Mouse (Mus musculus) adrenal gland, adult 18-20 months (tissue): ENCODE measurements around the gene Als2. TPM values are rescaled to one million over a fixed set of nuclear protein-coding genes. Genes with fewer than 3 reads are reported as not detected.

ENCODE experiments used
- DNase-seq, 2 experiments: peaks; one replicate each; pipeline ENCODE4 v3.0.0; 2021 to 2022; ENCODE audit warnings: low spot score in 2 of 2
- long read RNA-seq, 2 experiments: library from polyadenylated mRNA; stranded (forward); transcript quantifications; one replicate each; pipeline ENCODE4 v2.0.0; 2021
- total RNA-seq, 2 experiments: library from RNA; stranded (reverse); gene quantifications; 1 replicate in 1 of 2; 2 replicates in 1 of 2; pipeline ENCODE4 v1.2.3; 2021

Gene Als2
- 10 to 100 TPM in 1 of 2 experiments, 1 to 10 TPM in 1; 8.4 to 11.0 TPM for total RNA-seq
- long read RNA-seq, experiment 1, full-length matches to known transcripts, result 4 of 8 reads
- long read RNA-seq, experiment 1, partial matches to known transcripts, result 3 of 8 reads
- long read RNA-seq, experiment 1, other reads (novel, unspliced or antisense), result 1 of 8 reads
- long read RNA-seq, experiment 2, full-length matches to known transcripts, result 7 of 15 reads
- long read RNA-seq, experiment 2, partial matches to known transcripts, result 7 of 15 reads
- long read RNA-seq, experiment 2, other reads (novel, unspliced or antisense), result 1 of 15 reads

- peak; percentile 99 to 100 for DNase-seq
Measured at GRCm38 (mm10) chr1:59236856-59237441, at the start of gene Als2. TSS of gene Als2 (minus strand) at chr1:59237231.

GRCm38 (mm10) chr1:59286316-59286850, 49.4 kb upstream of the Als2 start:
- DNase-seq, result no peak

GRCm38 (mm10) chr1:59285880-59286279, 48.8 kb upstream of the Als2 start:
- DNase-seq, result no peak

- DNase-seq, result no peak
Measured at GRCm38 (mm10) chr1:59272189-59272588, 35.2 kb upstream of the Als2 start.

- DNase-seq, result no peak
Measured at GRCm38 (mm10) chr1:59269951-59270689, 33.1 kb upstream of the Als2 start.

GRCm38 (mm10) chr1:59269466-59269865, 32.4 kb upstream of the Als2 start:
- DNase-seq, result no peak

- no peak for DNase-seq
Measured at GRCm38 (mm10) chr1:59268931-59269330, 31.9 kb upstream of the Als2 start.

GRCm38 (mm10) chr1:59257736-59258135, 20.7 kb upstream of the Als2 start:
- no peak for DNase-seq

GRCm38 (mm10) chr1:59256751-59257231, 19.8 kb upstream of the Als2 start, which contains the start of gene Cdk15:
TSS of gene Cdk15 (plus strand) at chr1:59256906.
- peak; percentile 23 to 29 for DNase-seq

- DNase-seq, result no peak
Measured at GRCm38 (mm10) chr1:59253301-59253909, 16.4 kb upstream of the Als2 start.

GRCm38 (mm10) chr1:59252762-59253161, 15.7 kb upstream of the Als2 start:
- DNase-seq, result no peak

GRCm38 (mm10) chr1:59247602-59248001, 10.6 kb upstream of the Als2 start:
- DNase-seq, result peak; percentile 17 to 34

- DNase-seq, result no peak
Measured at GRCm38 (mm10) chr1:59243770-59244169, 6.7 kb upstream of the Als2 start.

- DNase-seq, result peak; percentile 51 to 55
Measured at GRCm38 (mm10) chr1:59237614-59238211, 682 bp upstream of the Als2 start.

GRCm38 (mm10) chr1:59229187-59229586, 7.8 kb downstream of the Als2 start:
- DNase-seq, result no peak

GRCm38 (mm10) chr1:59228552-59228951, 8.5 kb downstream of the Als2 start:
- DNase-seq, result no peak

- no peak for DNase-seq
Measured at GRCm38 (mm10) chr1:59222101-59222825, 14.8 kb downstream of the Als2 start.

GRCm38 (mm10) chr1:59221591-59221990, 15.4 kb downstream of the Als2 start:
- DNase-seq, result no peak

- no peak for DNase-seq
Measured at GRCm38 (mm10) chr1:59220371-59220770, 16.7 kb downstream of the Als2 start.

GRCm38 (mm10) chr1:59215446-59215845, 21.6 kb downstream of the Als2 start:
- no peak for DNase-seq
